Mouse (Mus musculus) testis, adult 2 months (tissue): Measurements from ENCODE around the gene Triap1.

Source experiments
- CTCF ChIP-seq: fragments of 200-500 bp; IDR thresholded peaks from 2 replicates; pipeline ENCODE4 v1.5.1; 2012; ENCODE audit warnings: low read depth, mild to moderate bottlenecking, inconsistent platforms, low read length, moderate library complexity; ENCODE audit not compliant: control insufficient read depth, insufficient read depth, insufficient replicate concordance
- POLR2A ChIP-seq: fragments of 200-500 bp; IDR thresholded peaks from 2 replicates; pipeline ENCODE4 v1.6.1; 2012; ENCODE audit warnings: low read depth, mild to moderate bottlenecking, inconsistent platforms, low read length, moderate library complexity; ENCODE audit not compliant: control insufficient read depth

DNA sequence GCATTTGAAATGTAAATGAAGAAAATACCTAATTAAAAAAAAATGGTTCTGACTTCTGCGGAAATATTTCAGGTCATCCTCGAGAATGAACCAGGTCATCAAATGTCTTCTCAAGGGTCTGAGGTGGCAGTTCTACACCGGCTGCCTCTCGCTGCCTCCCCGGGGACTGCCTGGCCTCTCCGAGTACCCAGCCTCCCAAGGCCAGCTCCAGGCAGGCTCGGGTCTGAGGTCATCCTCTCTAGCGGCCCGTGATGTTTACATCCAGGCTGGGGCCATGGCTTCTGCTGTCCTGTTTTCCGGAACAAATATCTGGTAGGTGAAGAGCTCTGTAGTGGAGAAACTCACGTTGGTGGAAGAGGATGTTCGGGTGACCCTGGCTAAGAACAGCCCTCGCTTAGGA, 14.0 kb downstream of the Triap1 start:
- TF ChIP-seq CTCF (no peak), POLR2A (no peak)
